Mouse (Mus musculus) midbrain, embryonic 11.5 days (tissue): ENCODE measurements around the gene Npc1l1. TPM values are rescaled to one million over a fixed set of nuclear protein-coding genes. Genes with fewer than 3 reads are reported as not detected.

Experiments used
- ATAC-seq: fragments of 200-750 bp; cut with Nextera tagmentation; 2 replicates; pipeline ENCODE4 v1.8.0; 2017; ENCODE audit warnings: moderate TSS enrichment, moderate library complexity; ENCODE audit not compliant: low FRiP score
- DNase-seq: peaks from one replicate; pipeline ENCODE4 v3.0.0; 2015; ENCODE audit warnings: low spot score; ENCODE audit errors: missing footprints
- H3K27ac ChIP-seq: fragments of 300-500 bp; sonication (generic); 2 replicates; pipeline ENCODE4 v1.5.1; 2014; ENCODE audit warnings: low read depth, low read length
- H3K27me3 ChIP-seq: fragments of 300-500 bp; sonication (generic); 2 replicates; pipeline ENCODE4 v1.6.1; 2014; ENCODE audit warnings: mild to moderate bottlenecking, low read length, moderate library complexity, mixed read lengths; ENCODE audit not compliant: control insufficient read depth, insufficient read depth
- H3K36me3 ChIP-seq: fragments of 300-500 bp; sonication (generic); 2 replicates; pipeline ENCODE4 v1.6.1; 2014; ENCODE audit warnings: mild to moderate bottlenecking, low read length, moderate library complexity, mixed read lengths; ENCODE audit not compliant: control insufficient read depth, insufficient read depth
- H3K4me1 ChIP-seq: fragments of 300-500 bp; sonication (generic); 2 replicates; pipeline ENCODE4 v1.6.1; 2014; ENCODE audit warnings: low read length; ENCODE audit not compliant: control insufficient read depth, insufficient read depth
- H3K4me2 ChIP-seq: fragments of 300-500 bp; sonication (generic); 2 replicates; pipeline ENCODE4 v1.6.1; 2014; ENCODE audit warnings: mild to moderate bottlenecking, moderate library complexity
- H3K4me3 ChIP-seq: fragments of 300-500 bp; sonication (generic); 2 replicates; pipeline ENCODE4 v1.5.1; 2014; ENCODE audit warnings: low read depth, low read length
- H3K9ac ChIP-seq: fragments of 300-500 bp; sonication (generic); 2 replicates; pipeline ENCODE4 v1.6.1; 2014; ENCODE audit warnings: low read length
- H3K9me3 ChIP-seq: fragments of 300-500 bp; sonication (generic); 2 replicates; pipeline ENCODE4 v1.6.1; 2016; ENCODE audit warnings: low read length; ENCODE audit not compliant: control insufficient read depth
- WGBS: fragments of 180-500 bp; shearing (Covaris S2); extraction: QIAGEN DNeasy Blood & Tissue Kit; methylation state at CpG from one replicate; pipeline ENCODE4 v1.1.7; 2014; 5-methylcytosine and 5-hydroxymethylcytosine counted together
- polyA plus RNA-seq: library from polyadenylated mRNA; unstranded; fragments of >200 nt; fragmentation: Nextera tagmentation; extraction: Ambion mirVana; gene quantifications from 2 replicates; pipeline ENCODE4 v1.2.1, GENCODE M21; 2014

Npc1l1 gene
- polyA plus RNA-seq = not detected in 2 replicates

DNA sequence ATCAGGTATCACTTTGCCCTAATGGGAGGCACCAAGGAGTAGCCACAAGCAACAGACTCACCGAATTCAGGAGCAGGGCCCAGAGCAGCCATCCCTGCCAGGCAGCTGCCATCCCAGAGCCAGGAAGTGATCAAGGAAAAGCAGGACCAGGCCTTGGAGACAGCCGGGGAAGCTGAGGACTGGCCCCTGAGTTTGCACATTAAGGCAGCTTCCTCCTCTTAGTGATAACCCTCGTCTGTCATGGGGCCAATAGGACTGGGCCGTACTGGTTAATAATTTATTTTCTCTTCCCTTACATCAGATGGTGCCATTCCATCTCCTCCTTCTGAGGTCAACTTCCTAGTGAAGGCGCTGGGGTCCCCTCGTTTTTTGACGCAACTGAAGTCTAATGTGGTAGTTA is at the start of gene Npc1l1:
Npc1l1 (minus strand) TSS at position 132 of the 400 bp plus-strand sequence.
- H3K9ac ChIP-seq = no peak within 1 kb of the TSS
- 91% methylated on average over 7 of the region's 7 CpGs for WGBS
- no peaks in the 10 kb centered on the region for H3K4me1 ChIP-seq
- ATAC-seq (no peak), DNase-seq (no peak)
- no peak within 1 kb of the TSS for H3K4me2 ChIP-seq
- no peaks in the 10 kb centered on the region for H3K36me3 ChIP-seq
- H3K27me3 ChIP-seq = no peaks in the 10 kb centered on the region
- no peaks in the 10 kb centered on the region for H3K9me3 ChIP-seq
- H3K27ac ChIP-seq = no peak within 1 kb of the TSS
- H3K4me3 ChIP-seq = no peak within 1 kb of the TSS

DNA sequence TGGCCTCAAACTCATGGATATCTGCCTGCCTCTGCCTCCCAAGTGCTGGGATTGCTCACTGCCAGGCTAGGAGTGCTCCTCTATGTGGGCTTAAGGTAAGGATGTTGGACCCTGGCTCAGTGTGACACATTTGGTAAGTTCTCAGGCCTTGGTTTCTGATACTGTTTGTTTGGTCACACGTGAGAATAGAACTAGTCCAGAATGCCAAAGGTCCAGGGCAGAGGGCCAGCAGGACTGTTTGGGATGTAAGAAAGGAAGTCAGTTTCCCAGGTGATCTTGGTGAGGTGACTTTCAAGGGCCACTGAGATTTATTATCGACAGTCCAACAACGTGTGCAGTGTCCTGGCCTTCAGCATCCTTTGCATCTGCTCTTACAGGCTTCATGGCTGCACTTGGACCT is 46.5 kb upstream of the Npc1l1 start:
- no peak overlapping the region for H3K4me2 ChIP-seq
- no peak overlapping the region for H3K27ac ChIP-seq
- no peaks in the 10 kb centered on the region for H3K27me3 ChIP-seq
- no peak overlapping the region for H3K4me3 ChIP-seq
- DNase-seq = peak; percentile 41
- 88% methylated on average over 3 of the region's 3 CpGs for WGBS
- peaks cover 3% of the 10 kb centered on the region; the same call in 1 of the 2 replicates for H3K9me3 ChIP-seq
- H3K4me1 ChIP-seq = peaks cover 11% of the 10 kb centered on the region
- no peak for ATAC-seq
- peaks cover 3% of the 10 kb centered on the region; the same call in 1 of the 2 replicates for H3K36me3 ChIP-seq
- H3K9ac ChIP-seq = no peak overlapping the region

DNA sequence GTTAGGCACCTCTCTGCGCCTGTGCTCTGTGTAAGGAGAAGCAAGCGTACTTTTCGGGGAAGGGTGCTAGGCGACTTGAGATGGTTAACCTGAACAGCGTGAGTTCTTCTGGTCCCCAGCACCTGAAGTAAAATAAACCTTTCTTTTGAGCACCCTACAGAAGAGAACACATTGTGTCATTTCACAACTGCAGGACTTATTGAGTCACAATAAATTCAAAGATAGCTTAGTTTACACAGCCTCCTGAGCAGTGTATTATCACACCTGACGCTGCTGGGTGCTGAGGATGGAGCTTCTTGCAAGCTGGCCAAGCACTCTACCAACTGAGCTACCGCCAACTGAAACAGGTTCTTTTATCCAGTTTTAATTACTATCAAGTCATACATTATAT is 45.1 kb upstream of the Npc1l1 start:
- Histone ChIP-seq H3K9ac (peak overlapping the region; percentile 92), H3K27me3 (no peaks in the 10 kb centered on the region), H3K4me3 (peak overlapping the region; percentile 91), H3K27ac (peak overlapping the region; percentile 48), H3K4me1 (peaks cover 11% of the 10 kb centered on the region), H3K9me3 (no peaks in the 10 kb centered on the region), H3K4me2 (peak overlapping the region; percentile 63), H3K36me3 (peaks cover 7% of the 10 kb centered on the region; the same call in 1 of the 2 replicates)
- no peak for DNase-seq
- 24% methylated on average over 7 of the region's 7 CpGs for WGBS
- ATAC-seq = no peak

DNA sequence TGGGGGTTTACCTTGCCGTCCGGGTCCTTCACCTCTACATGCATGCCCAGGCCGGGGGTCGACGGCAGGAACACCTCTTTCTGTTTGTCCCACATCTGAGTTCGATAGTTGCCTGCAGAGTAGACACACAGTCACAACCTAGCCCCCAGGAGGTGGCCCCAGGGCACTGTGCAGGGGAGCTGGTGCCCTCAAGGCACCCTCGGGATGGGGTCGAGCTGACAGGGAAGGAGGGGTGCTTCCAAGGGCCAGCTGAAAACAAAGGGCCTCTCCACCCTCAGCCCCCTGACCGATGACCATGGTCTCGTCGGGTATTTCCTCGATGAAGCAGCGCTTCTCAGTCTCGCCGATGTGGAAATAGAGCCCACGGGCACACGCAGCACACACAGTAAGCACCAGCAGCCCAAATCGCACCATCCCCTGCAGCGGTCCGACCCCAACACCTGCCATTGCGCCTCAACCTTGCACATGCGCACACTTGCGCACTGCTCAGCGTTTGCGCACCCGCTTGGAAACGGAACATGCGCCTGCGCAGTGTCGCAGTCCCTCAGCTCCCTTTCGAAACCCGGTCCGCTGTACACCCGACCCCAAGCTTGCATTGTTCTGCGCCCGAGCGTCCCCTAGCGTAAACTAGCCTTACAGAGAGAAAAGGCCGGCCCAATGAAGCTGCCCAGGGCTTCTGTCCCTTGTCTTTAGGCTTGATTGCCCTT is 44.6 kb upstream of the Npc1l1 start, which contains the start of gene Tmed4:
Tmed4 (minus strand) TSS at position 484 of the 707 bp plus-strand sequence.
- no peaks in the 10 kb centered on the region for H3K9me3 ChIP-seq
- peak; percentile 98 for ATAC-seq
- WGBS = under 1% methylated on average over 39 of the region's 39 CpGs
- H3K27me3 ChIP-seq = no peaks in the 10 kb centered on the region
- peaks cover 7% of the 10 kb centered on the region; the same call in 1 of the 2 replicates for H3K36me3 ChIP-seq
- H3K4me3 ChIP-seq = peak within 1 kb of the TSS; percentile 91
- H3K4me1 ChIP-seq = peaks cover 11% of the 10 kb centered on the region
- peak within 1 kb of the TSS; percentile 63 for H3K4me2 ChIP-seq
- H3K27ac ChIP-seq = peak within 1 kb of the TSS; percentile 63
- peak; percentile 99 for DNase-seq
- H3K9ac ChIP-seq = peak within 1 kb of the TSS; percentile 92

DNA sequence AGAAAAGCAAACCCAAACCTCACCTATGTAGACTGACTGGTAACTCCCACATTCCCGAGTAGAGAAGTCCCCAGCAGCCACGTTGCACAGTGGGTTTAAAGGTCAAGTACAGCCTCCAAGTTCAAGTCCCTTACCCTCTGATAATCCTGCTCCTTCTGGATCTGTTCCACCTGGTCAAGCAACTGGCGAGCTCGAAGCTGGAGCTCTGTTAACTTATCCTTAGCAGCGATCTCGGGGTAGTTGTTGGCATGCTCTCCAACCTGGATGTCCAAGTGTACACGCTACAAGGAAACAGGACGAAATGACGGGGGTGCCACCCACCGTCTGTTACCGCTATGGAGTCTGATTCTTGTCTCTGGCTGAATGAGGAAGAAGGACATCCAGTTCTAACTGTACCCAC is 43.7 kb upstream of the Npc1l1 start:
- 71% methylated on average over 11 of the region's 11 CpGs for WGBS
- H3K4me3 ChIP-seq = peak overlapping the region; percentile 91
- peak overlapping the region; percentile 63 for H3K4me2 ChIP-seq
- peaks cover 7% of the 10 kb centered on the region; the same call in 1 of the 2 replicates for H3K36me3 ChIP-seq
- peaks cover 12% of the 10 kb centered on the region for H3K4me1 ChIP-seq
- H3K27me3 ChIP-seq = no peaks in the 10 kb centered on the region
- peak overlapping the region; percentile 92 for H3K9ac ChIP-seq
- no peak for ATAC-seq
- no peak overlapping the region for H3K27ac ChIP-seq
- no peaks in the 10 kb centered on the region for H3K9me3 ChIP-seq
- DNase-seq = no peak

DNA sequence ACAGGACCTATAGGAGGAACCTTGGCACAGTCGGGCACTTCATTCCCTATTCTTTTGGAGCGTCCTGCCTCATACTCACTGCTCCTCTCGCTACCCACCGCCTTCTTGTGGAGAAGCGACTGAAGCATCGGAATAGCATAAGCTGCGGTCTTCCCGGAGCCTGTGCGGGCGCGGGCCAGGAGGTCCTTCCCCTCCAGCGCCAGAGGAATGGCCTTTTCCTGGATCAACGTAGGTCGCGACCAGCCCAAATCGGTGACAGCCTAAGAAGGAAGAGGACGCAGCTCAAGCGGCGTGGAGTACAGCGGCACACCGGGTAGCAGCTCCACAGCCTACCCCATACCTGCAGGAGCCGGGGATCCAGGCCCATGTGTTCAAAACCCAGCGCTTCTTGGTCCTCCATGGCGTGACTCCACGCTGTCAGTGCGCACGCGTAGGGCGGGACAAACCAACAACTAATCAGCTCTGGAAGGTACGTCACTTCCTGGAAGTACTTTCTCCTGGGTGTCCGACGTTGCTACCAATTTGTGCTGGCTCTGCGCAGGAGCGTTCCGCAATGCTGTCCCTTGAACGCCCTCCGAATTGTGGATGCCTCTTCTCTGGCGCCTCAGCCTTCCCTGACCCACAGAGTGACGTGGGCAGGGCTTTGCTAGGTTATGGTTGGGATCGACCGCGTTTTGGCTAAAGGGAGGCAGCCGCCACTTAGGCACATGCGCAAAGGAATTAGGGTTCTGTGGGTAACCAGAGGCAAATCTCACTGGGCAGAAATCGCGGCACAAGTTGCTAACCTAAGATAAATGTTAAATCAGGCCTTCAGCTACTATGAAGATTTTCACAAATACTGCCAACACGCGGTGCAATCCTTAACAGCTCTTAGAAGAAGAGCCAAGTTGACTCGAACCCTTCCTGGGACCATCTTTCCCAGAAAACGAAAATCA is 37.6 kb upstream of the Npc1l1 start, which contains the start of gene Ddx56:
Ddx56 (minus strand) TSS at position 453 of the 935 bp plus-strand sequence.
- Histone ChIP-seq H3K27me3 (no peaks in the 10 kb centered on the region), H3K4me2 (peak within 1 kb of the TSS; percentile 79), H3K4me1 (peaks cover 12% of the 10 kb centered on the region), H3K27ac (peak within 1 kb of the TSS; percentile 86), H3K9me3 (no peaks in the 10 kb centered on the region), H3K9ac (peak within 1 kb of the TSS; percentile 91), H3K4me3 (peak within 1 kb of the TSS; percentile 95), H3K36me3 (peaks cover 37% of the 10 kb centered on the region)
- peak; percentile 98 for DNase-seq
- ATAC-seq = peak; percentile 97
- WGBS = 1% methylated on average over 50 of the region's 50 CpGs

DNA sequence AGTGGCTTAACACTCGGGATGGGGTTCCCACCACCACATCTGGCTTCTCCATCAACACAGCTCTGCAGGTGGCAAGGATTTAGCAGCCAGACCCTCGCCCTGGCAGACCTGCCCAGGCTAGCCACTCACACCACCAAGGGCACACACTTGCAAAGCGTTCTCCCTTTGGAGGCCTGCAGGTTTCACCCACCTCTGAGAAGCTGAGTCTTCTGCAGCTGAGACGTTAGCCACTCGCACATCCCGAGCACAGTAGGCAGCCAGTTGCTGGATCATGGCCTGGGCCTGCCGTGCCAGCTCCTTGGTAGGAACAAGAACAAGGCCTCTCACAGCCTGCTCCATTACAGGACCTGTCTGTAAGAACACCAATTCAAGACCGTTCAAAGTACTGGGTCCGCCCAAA is 36.7 kb upstream of the Npc1l1 start:
- H3K4me2 ChIP-seq = peak overlapping the region; percentile 79
- H3K4me1 ChIP-seq = peaks cover 12% of the 10 kb centered on the region
- DNase-seq (no peak), ATAC-seq (no peak)
- 72% methylated on average over 9 of the region's 9 CpGs for WGBS
- no peak overlapping the region for H3K27ac ChIP-seq
- H3K36me3 ChIP-seq = peaks cover 40% of the 10 kb centered on the region
- peak overlapping the region; percentile 91 for H3K9ac ChIP-seq
- no peaks in the 10 kb centered on the region for H3K9me3 ChIP-seq
- peak overlapping the region; percentile 95 for H3K4me3 ChIP-seq
- no peaks in the 10 kb centered on the region for H3K27me3 ChIP-seq

DNA sequence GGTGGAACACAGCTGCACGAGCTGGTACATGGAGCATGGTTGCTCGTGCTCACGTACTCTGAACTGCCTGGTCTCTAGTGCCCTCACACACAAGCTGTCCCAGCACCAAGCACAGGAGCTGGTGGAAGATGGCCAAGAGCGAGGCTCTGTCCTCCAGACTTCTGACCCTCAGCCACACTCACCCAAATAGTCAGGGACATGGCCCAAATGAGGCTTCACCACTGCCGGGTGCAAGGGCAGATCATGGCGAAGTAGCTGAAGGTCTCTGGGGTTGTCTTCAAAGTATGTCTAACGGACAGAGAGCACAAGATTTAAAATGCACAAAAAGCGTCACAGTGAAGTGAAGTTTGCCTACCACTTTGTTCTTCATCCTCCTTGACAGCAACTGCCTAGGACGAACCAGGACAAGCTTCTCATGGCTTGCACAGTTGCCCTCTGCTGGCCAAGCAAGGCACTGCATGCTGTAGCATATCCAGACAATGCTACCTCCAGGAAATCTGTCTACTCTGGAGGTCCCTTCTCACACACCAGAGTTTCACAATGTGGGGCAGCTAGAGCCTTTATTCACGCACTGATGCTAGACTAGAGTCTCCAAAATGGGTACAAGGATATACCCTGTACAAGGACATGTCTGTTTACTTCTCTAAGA is 31.6 kb upstream of the Npc1l1 start:
- no peaks in the 10 kb centered on the region for H3K27me3 ChIP-seq
- no peak overlapping the region for H3K27ac ChIP-seq
- peaks cover 60% of the 10 kb centered on the region for H3K36me3 ChIP-seq
- H3K4me2 ChIP-seq = no peak overlapping the region
- no peaks in the 10 kb centered on the region for H3K9me3 ChIP-seq
- DNase-seq = peak; percentile 97
- H3K4me1 ChIP-seq = peaks cover 4% of the 10 kb centered on the region
- 79% methylated on average over 10 of the region's 10 CpGs for WGBS
- peak; percentile 62; the same call in 1 of the 2 replicates for ATAC-seq
- no peak overlapping the region for H3K4me3 ChIP-seq
- no peak overlapping the region for H3K9ac ChIP-seq
